Mouse (Mus musculus): ENCODE results near the gene Selenon. TPM values are rescaled to one million over a fixed set of nuclear protein-coding genes. Genes with fewer than 3 reads are reported as not detected.

The Selenon gene
- polyA plus RNA-seq, 1 experiment from 2014 or later = 6.8 TPM

DNA sequence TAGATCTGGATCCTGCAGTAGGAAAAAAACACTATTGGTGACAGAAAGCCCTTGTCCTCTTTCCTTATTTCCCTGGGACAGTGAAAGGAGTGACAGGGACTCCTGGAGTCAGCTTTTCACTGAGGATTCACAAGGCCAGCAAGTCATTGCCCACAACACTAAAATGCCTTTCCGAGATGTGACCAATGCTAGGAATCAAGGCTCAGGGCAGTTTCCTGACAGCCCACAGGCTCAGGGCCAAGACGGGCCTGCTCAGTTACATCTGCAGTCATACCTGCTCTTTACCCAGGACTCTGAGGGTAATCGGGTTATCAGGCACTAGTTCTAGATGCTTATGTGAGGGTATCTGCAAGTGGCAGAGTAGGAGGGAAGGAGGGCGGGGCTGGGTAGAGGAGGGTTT is 28.5 kb downstream of the Selenon start:
- ATAC-seq = no peak
- H3K4me3 ChIP-seq (ENCODE audit: low read depth, low read length) = no peak overlapping the region
- H3K9ac ChIP-seq (ENCODE audit: low read depth, low read length) = no peak overlapping the region
- no peaks in the 10 kb centered on the region for H3K4me1 ChIP-seq (replicated peaks; ENCODE audit: control insufficient read depth, insufficient read depth, low read length)
- H3K9me3 ChIP-seq (ENCODE audit: control insufficient read depth) = no peaks in the 10 kb centered on the region
- no peaks in the 10 kb centered on the region for H3K27me3 ChIP-seq (replicated peaks; ENCODE audit: control insufficient read depth, insufficient read depth, low read length)
- TF ChIP-seq CTCF (IDR thresholded peaks at IDR 0.05; ENCODE audit: low read depth) = no peak
- WGBS = 83% methylated on average over 4 of the region's 4 CpGs
- no peak overlapping the region for H3K4me2 ChIP-seq (replicated peaks; ENCODE audit: low read depth)
- peaks cover 41% of the 10 kb centered on the region for H3K36me3 ChIP-seq (ENCODE audit: control insufficient read depth, insufficient read depth)
- no peak overlapping the region for H3K27ac ChIP-seq (ENCODE audit: low read depth, low read length)

DNA sequence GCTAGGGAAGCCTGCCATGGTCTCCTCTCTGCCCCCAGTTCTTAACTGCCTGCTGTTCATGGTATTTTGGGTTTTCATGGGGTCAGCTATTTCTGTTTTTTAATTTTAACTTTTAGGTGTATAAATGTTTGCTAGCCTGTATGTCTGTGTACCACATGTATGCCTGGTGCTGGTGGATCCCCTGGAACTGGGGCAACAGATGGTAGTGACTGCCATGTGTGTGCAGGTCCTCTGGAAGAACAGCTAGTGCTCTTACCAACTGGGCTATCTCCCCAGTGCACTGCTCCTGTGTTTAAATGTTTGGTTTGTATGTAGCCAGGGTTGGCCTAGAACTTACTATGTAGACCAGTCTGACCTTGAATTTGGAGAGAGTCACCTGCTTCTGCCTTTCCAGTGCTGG is 32.7 kb downstream of the Selenon start:
- Histone ChIP-seq H3K4me1 (replicated peaks; ENCODE audit: control insufficient read depth, insufficient read depth, low read length) (no peaks in the 10 kb centered on the region), H3K9me3 (ENCODE audit: control insufficient read depth) (no peaks in the 10 kb centered on the region), H3K9ac (ENCODE audit: low read depth, low read length) (no peak overlapping the region), H3K36me3 (ENCODE audit: control insufficient read depth, insufficient read depth) (peaks cover 14% of the 10 kb centered on the region; the same call in 1 of the 2 replicates), H3K27ac (ENCODE audit: low read depth, low read length) (no peak overlapping the region), H3K4me3 (ENCODE audit: low read depth, low read length) (no peak overlapping the region), H3K4me2 (replicated peaks; ENCODE audit: low read depth) (no peak overlapping the region), H3K27me3 (replicated peaks; ENCODE audit: control insufficient read depth, insufficient read depth, low read length) (no peaks in the 10 kb centered on the region)
- ATAC-seq = no peak
- TF ChIP-seq CTCF (IDR thresholded peaks at IDR 0.05; ENCODE audit: low read depth) = no peak

DNA sequence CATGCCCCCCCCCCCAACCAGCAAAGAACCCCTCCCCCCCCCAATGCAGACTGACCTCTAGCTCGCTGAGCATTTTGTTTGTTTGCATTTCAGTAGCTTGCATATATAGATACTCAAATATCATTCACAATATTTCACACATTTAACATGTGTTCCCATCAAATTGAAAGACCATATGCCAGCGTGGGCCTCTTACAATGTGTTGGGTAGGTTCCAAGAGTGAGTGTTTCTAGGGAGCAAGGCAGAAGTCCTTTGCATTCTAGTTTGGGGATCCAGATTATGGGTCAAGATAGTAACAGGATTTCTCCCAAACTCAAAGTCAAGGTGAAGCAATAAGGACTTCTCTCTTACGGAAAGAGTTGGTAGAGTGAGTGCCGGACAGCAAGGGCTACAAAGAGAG is 33.4 kb downstream of the Selenon start:
- Histone ChIP-seq H3K4me2 (replicated peaks; ENCODE audit: low read depth) (no peak overlapping the region), H3K27ac (ENCODE audit: low read depth, low read length) (no peak overlapping the region), H3K9ac (ENCODE audit: low read depth, low read length) (no peak overlapping the region), H3K9me3 (ENCODE audit: control insufficient read depth) (no peaks in the 10 kb centered on the region), H3K4me1 (replicated peaks; ENCODE audit: control insufficient read depth, insufficient read depth, low read length) (no peaks in the 10 kb centered on the region), H3K36me3 (ENCODE audit: control insufficient read depth, insufficient read depth) (peaks cover 11% of the 10 kb centered on the region; the same call in 1 of the 2 replicates), H3K27me3 (replicated peaks; ENCODE audit: control insufficient read depth, insufficient read depth, low read length) (no peaks in the 10 kb centered on the region), H3K4me3 (ENCODE audit: low read depth, low read length) (no peak overlapping the region)
- WGBS = 85% methylated on average over 4 of the region's 4 CpGs
- no peak for TF ChIP-seq CTCF (IDR thresholded peaks at IDR 0.05; ENCODE audit: low read depth)
- ATAC-seq = no peak

DNA sequence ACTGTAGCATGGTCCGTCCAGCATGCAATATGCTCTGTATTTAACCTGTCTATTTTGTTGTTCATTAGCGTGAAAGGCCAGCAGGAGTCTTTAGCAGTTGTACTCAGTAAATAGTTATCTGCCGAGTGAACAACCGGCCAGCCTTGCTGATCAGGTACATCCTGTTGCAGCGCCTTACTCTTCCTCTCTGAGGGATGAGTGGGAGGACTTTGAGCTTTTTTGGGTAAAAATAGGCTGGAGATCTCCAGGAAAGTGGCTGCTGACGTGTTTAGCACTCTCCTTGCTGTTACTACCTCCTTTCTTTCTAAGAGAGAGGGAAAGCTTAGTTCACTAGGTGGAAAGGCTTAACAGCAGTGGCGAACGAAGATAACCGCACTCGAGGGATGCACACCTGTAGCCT is 34.2 kb downstream of the Selenon start:
- H3K4me1 ChIP-seq (replicated peaks; ENCODE audit: control insufficient read depth, insufficient read depth, low read length) = 0 out of 2 replicates have a peak, but pooled peaks cover under 1% of the 10 kb centered on the region
- H3K36me3 ChIP-seq (ENCODE audit: control insufficient read depth, insufficient read depth) = peaks cover 5% of the 10 kb centered on the region; the same call in 1 of the 2 replicates
- no peak overlapping the region for H3K4me2 ChIP-seq (replicated peaks; ENCODE audit: low read depth)
- no peak for TF ChIP-seq CTCF (IDR thresholded peaks at IDR 0.05; ENCODE audit: low read depth)
- H3K27ac ChIP-seq (ENCODE audit: low read depth, low read length) = no peak overlapping the region
- H3K9me3 ChIP-seq (ENCODE audit: control insufficient read depth) = no peaks in the 10 kb centered on the region
- no peak overlapping the region for H3K4me3 ChIP-seq (ENCODE audit: low read depth, low read length)
- ATAC-seq = no peak
- no peaks in the 10 kb centered on the region for H3K27me3 ChIP-seq (replicated peaks; ENCODE audit: control insufficient read depth, insufficient read depth, low read length)
- H3K9ac ChIP-seq (ENCODE audit: low read depth, low read length) = no peak overlapping the region
- WGBS = 76% methylated on average over 10 of the region's 10 CpGs

DNA sequence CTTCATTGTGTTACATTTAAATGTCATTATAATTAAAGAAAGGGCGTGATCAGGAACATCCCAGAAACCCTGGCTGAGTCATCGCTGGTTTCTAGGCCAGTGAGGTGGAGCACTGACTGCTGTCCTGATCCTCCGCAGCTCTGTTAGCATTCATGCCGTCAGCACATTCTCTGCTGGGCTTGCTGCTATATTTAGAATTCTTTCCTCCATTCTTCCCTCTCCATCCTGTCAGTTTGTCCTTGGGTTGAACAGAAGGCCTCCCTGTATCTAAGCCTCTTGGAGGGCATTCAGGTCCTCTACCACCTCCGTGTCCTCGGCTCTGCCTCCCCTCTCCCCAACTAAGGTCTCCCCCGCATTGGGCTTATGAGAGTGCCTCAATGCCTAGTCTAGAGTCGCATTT is 35.0 kb downstream of the Selenon start:
- Histone ChIP-seq H3K4me1 (replicated peaks; ENCODE audit: control insufficient read depth, insufficient read depth, low read length) (0 out of 2 replicates have a peak, but pooled peaks cover 4% of the 10 kb centered on the region), H3K36me3 (ENCODE audit: control insufficient read depth, insufficient read depth) (peaks cover 5% of the 10 kb centered on the region; the same call in 1 of the 2 replicates), H3K4me3 (ENCODE audit: low read depth, low read length) (no peak overlapping the region), H3K9ac (ENCODE audit: low read depth, low read length) (no peak overlapping the region), H3K27ac (ENCODE audit: low read depth, low read length) (no peak overlapping the region), H3K4me2 (replicated peaks; ENCODE audit: low read depth) (no peak overlapping the region), H3K9me3 (ENCODE audit: control insufficient read depth) (no peaks in the 10 kb centered on the region), H3K27me3 (replicated peaks; ENCODE audit: control insufficient read depth, insufficient read depth, low read length) (no peaks in the 10 kb centered on the region)
- no peak for TF ChIP-seq CTCF (IDR thresholded peaks at IDR 0.05; ENCODE audit: low read depth)
- WGBS = 59% methylated on average over 8 of the region's 8 CpGs
- no peak for ATAC-seq

DNA sequence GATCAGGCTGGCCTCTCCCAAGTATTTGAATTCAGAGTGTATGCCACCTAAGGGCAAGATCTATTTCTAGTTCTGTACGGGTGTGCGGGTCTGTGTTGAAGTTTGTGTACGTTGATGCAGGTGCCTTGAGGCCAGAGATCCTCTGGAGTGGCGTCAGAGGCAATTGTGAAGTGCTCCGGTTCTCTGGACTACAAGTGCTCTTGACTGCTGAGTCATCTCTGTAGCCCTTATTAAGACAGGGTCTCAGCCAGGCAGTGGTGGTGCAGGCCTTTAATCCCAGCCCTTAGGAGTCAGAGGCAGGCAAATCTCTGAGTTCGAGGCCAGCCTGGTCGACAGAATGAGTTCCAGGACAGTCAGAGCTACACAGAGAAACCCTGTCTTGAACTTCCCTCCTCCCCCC is 36.4 kb downstream of the Selenon start:
- Histone ChIP-seq H3K4me3 (ENCODE audit: low read depth, low read length) (no peak overlapping the region), H3K27ac (ENCODE audit: low read depth, low read length) (no peak overlapping the region), H3K27me3 (replicated peaks; ENCODE audit: control insufficient read depth, insufficient read depth, low read length) (no peaks in the 10 kb centered on the region), H3K36me3 (ENCODE audit: control insufficient read depth, insufficient read depth) (no peaks in the 10 kb centered on the region), H3K9me3 (ENCODE audit: control insufficient read depth) (no peaks in the 10 kb centered on the region), H3K4me2 (replicated peaks; ENCODE audit: low read depth) (no peak overlapping the region), H3K4me1 (replicated peaks; ENCODE audit: control insufficient read depth, insufficient read depth, low read length) (0 out of 2 replicates have a peak, but pooled peaks cover 4% of the 10 kb centered on the region), H3K9ac (ENCODE audit: low read depth, low read length) (no peak overlapping the region)
- WGBS = 59% methylated on average over 7 of the region's 7 CpGs
- ATAC-seq = no peak
- TF ChIP-seq CTCF (IDR thresholded peaks at IDR 0.05; ENCODE audit: low read depth) = no peak

Data from intestine, postnatal 0 days (tissue).